Mouse (Mus musculus) intestine, postnatal 0 days (tissue): ENCODE measurements at regions not wholly inside any gene's neighbourhood (a gene's known extent, or its start where the extent isn't known, plus 50 kb on each side); places are given as distances from the start of the nearest gene placed in this dataset.
A peak's percentile ranks its signal among the peaks of the same experiment; 100 is the strongest.

Experiments used
- ATAC-seq: fragments of 200-750 bp; cut with Nextera tagmentation; 2 replicates; pipeline ENCODE4 v1.8.0; 2017; ENCODE audit warnings: mild to moderate bottlenecking, moderate TSS enrichment, moderate library complexity
- H3K27ac ChIP-seq: fragments of 300-500 bp; sonication (generic); 2 replicates; pipeline ENCODE4 v1.5.1; 2014; ENCODE audit warnings: mild to moderate bottlenecking, low read depth, low read length, moderate library complexity
- H3K27me3 ChIP-seq: fragments of 300-500 bp; sonication (generic); replicated peaks from 2 replicates; pipeline ENCODE4 v1.6.1; 2014; ENCODE audit warnings: low read length, mixed read lengths; ENCODE audit not compliant: control insufficient read depth, insufficient read depth
- H3K36me3 ChIP-seq: fragments of 300-500 bp; sonication (generic); 2 replicates; pipeline ENCODE4 v1.6.1; 2014; ENCODE audit warnings: mild to moderate bottlenecking, moderate library complexity; ENCODE audit not compliant: control insufficient read depth, insufficient read depth
- H3K4me1 ChIP-seq: fragments of 300-500 bp; sonication (generic); replicated peaks from 2 replicates; pipeline ENCODE4 v1.6.1; 2014; ENCODE audit warnings: antibody characterized with exemption, low read length, mixed read lengths; ENCODE audit not compliant: control insufficient read depth, insufficient read depth
- H3K4me2 ChIP-seq: fragments of 300-500 bp; sonication (generic); replicated peaks from 2 replicates; pipeline ENCODE4 v1.6.1; 2014; ENCODE audit warnings: low read depth, mild to moderate bottlenecking, moderate library complexity
- H3K4me3 ChIP-seq: fragments of 300-500 bp; sonication (generic); 2 replicates; pipeline ENCODE4 v1.5.1; 2014; ENCODE audit warnings: low read depth, low read length
- H3K9ac ChIP-seq: fragments of 300-500 bp; sonication (generic); 2 replicates; pipeline ENCODE4 v1.6.1; 2014; ENCODE audit warnings: mild to moderate bottlenecking, low read depth, low read length
- H3K9me3 ChIP-seq: fragments of 300-500 bp; sonication (generic); 2 replicates; pipeline ENCODE4 v1.6.1; 2016; ENCODE audit warnings: mixed run types; ENCODE audit not compliant: control insufficient read depth
- CTCF ChIP-seq: sonication (generic); IDR thresholded peaks from 2 replicates; pipeline ENCODE4 v1.5.1; 2016; ENCODE audit warnings: low read depth, mild to moderate bottlenecking, control low read depth, antibody characterized with exemption, moderate library complexity
- WGBS: fragments of 180-500 bp; shearing (Covaris S2); extraction: QIAGEN DNeasy Blood & Tissue Kit; methylation state at CpG from one replicate; pipeline ENCODE4 v1.1.7; 2014; 5-methylcytosine and 5-hydroxymethylcytosine counted together

- H3K36me3 ChIP-seq, result no peaks in the 10 kb centered on the region
- no peak overlapping the region for H3K4me2 ChIP-seq
- H3K27ac ChIP-seq, result no peak overlapping the region
- ATAC-seq, result no peak
- 56% methylated on average over 3 of the region's 3 CpGs for WGBS
- H3K9ac ChIP-seq, result no peak overlapping the region
- H3K4me3 ChIP-seq, result no peak overlapping the region
- no peaks in the 10 kb centered on the region for H3K4me1 ChIP-seq
- H3K27me3 ChIP-seq, result no peaks in the 10 kb centered on the region
- no peaks in the 10 kb centered on the region for H3K9me3 ChIP-seq
- no peak for TF ChIP-seq CTCF
Measured at GRCm38 (mm10) chr4:47803111-47803510, 241.8 kb upstream of the Nr4a3 start.

- Histone ChIP-seq H3K27me3 (no peaks in the 10 kb centered on the region), H3K9me3 (no peaks in the 10 kb centered on the region), H3K4me3 (no peak overlapping the region), H3K9ac (no peak overlapping the region), H3K4me1 (no peaks in the 10 kb centered on the region), H3K36me3 (no peaks in the 10 kb centered on the region), H3K27ac (no peak overlapping the region), H3K4me2 (no peak overlapping the region)
- ATAC-seq, result no peak
- WGBS, result 19% methylated on average over 3 of the region's 3 CpGs
- TF ChIP-seq CTCF, result 0 out of 2 replicates have a peak, but pooled peaks have one; percentile 12
Measured at GRCm38 (mm10) chr4:47807877-47808276, 237.1 kb upstream of the Nr4a3 start.

GRCm38 (mm10) chr4:47814030-47814429 is 230.9 kb upstream of the Nr4a3 start:
- ATAC-seq, result no peak
- TF ChIP-seq CTCF, result no peak
- no peaks in the 10 kb centered on the region for H3K36me3 ChIP-seq
- H3K27me3 ChIP-seq, result no peaks in the 10 kb centered on the region
- no peak overlapping the region for H3K4me3 ChIP-seq
- H3K9ac ChIP-seq, result no peak overlapping the region
- H3K4me1 ChIP-seq, result no peaks in the 10 kb centered on the region
- 57% methylated on average over 7 of the region's 7 CpGs for WGBS
- no peak overlapping the region for H3K27ac ChIP-seq
- no peak overlapping the region for H3K4me2 ChIP-seq
- H3K9me3 ChIP-seq, result no peaks in the 10 kb centered on the region

- no peak for TF ChIP-seq CTCF
- H3K4me2 ChIP-seq, result no peak overlapping the region
- H3K9ac ChIP-seq, result no peak overlapping the region
- no peaks in the 10 kb centered on the region for H3K9me3 ChIP-seq
- 91% methylated on average over 18 of the region's 18 CpGs for WGBS
- no peak for ATAC-seq
- no peaks in the 10 kb centered on the region for H3K36me3 ChIP-seq
- no peak overlapping the region for H3K4me3 ChIP-seq
- H3K27ac ChIP-seq, result no peak overlapping the region
- no peaks in the 10 kb centered on the region for H3K4me1 ChIP-seq
- no peaks in the 10 kb centered on the region for H3K27me3 ChIP-seq
Measured at GRCm38 (mm10) chr4:47818371-47819159, 226.4 kb upstream of the Nr4a3 start.

- Histone ChIP-seq H3K36me3 (no peaks in the 10 kb centered on the region), H3K27ac (no peak overlapping the region), H3K4me1 (no peaks in the 10 kb centered on the region), H3K4me2 (no peak overlapping the region), H3K9ac (no peak overlapping the region), H3K4me3 (no peak overlapping the region), H3K9me3 (no peaks in the 10 kb centered on the region), H3K27me3 (no peaks in the 10 kb centered on the region)
- 96% methylated on average over 1 of the region's 1 CpGs for WGBS
- no peak for ATAC-seq
- no peak for TF ChIP-seq CTCF
Measured at GRCm38 (mm10) chr4:47820562-47820961, 224.4 kb upstream of the Nr4a3 start.

- Histone ChIP-seq H3K4me3 (no peak overlapping the region), H3K9ac (no peak overlapping the region), H3K9me3 (no peaks in the 10 kb centered on the region), H3K4me2 (no peak overlapping the region), H3K36me3 (no peaks in the 10 kb centered on the region), H3K27me3 (no peaks in the 10 kb centered on the region), H3K4me1 (no peaks in the 10 kb centered on the region), H3K27ac (no peak overlapping the region)
- no peak for ATAC-seq
- TF ChIP-seq CTCF, result no peak
- 79% methylated on average over 9 of the region's 9 CpGs for WGBS
Measured at GRCm38 (mm10) chr4:47823299-47823698, 221.7 kb upstream of the Nr4a3 start.
